Mouse (Mus musculus) CH12F3 (cell line): Measurements from ENCODE around the gene Gfra1.

Experiments used
- in situ Hi-C: fragments of 300-500 bp; cut with MboI; formaldehyde crosslinking; loops from 2 replicates; pipeline ENCODE4 v1.14.3; 2020; ENCODE audit warnings: low sequenced_read_pairs

Gfra1 gene

DNA sequence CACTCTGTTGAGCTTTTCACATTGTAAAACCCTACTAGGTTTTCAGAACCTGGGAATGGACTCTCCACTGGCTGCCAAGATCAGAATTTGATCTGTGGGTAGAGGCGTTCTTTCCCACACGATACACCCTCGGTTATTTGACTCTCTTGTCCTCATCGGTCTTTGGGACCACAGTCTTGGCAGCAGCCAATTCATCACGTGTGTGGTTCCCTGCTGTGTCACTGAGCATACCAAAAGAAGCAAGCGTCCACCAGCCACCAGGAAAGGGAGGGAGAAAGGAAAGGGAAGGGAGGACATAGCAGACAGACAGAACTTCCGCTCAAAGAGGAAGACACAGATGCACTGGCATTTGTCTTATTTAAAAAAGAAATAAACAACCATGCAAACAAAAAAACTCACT, 189.1 kb downstream of the Gfra1 start:
- in situ Hi-C loops, result no loop called here

DNA sequence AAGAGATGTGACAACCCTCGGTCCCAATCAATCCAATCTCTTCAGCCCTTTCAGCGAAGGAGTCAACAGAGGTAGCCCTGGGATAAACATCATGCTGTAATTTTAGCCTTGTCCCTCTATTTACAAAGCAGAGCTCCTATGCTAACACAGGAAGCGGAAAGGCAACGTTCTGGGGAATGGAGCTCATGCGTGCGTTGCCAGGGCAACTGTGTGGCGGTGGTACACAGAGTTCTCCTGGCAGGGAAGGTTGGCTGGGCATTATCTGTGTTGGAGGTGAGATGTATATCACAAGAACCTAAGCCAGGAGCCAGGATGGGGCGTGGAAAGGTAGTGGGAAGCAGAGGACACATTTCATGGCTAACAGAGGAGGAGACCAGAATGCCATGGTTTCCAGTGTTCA, 194.8 kb downstream of the Gfra1 start:
- in situ Hi-C loops, result no loop called here

DNA sequence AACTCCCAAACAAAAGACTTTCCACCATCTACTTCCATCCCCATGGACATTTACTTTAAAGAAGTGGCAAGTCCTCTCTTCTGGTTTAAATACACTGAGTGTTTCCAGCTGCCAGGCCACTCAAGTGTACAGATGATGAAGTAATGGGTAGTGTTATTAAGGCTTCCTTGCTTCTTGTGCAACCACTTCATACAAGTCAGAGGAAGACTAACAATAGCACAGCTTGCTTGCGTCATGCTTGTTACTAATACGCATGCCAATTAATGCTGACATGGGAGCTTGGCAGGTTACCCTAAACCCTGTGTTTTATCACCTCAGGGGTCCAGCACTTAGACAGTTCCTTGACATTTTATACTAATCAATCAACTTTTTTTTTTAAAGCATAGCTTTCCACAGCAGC, 196.5 kb downstream of the Gfra1 start:
- in situ Hi-C loops, result no loop called here

DNA sequence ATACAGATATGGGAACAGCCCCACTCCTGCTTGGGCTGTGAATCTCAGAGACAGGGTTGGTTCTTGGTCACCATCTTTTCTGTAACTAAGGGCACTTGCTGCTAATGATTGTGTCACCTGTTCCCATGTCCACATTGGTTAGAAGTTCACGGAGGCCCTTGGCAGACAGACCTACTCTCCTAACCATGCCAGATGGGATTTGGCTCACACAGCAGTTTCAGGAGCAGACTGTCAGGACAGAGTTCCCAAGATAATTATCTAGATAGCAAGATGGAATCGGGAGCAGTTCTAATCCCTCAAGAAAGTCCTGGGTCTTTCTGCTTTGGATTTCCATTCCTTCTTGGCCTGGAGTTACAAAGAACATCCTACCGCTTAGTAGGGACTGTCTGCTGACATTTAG, 199.2 kb downstream of the Gfra1 start:
- in situ Hi-C loops, result no loop called here

DNA sequence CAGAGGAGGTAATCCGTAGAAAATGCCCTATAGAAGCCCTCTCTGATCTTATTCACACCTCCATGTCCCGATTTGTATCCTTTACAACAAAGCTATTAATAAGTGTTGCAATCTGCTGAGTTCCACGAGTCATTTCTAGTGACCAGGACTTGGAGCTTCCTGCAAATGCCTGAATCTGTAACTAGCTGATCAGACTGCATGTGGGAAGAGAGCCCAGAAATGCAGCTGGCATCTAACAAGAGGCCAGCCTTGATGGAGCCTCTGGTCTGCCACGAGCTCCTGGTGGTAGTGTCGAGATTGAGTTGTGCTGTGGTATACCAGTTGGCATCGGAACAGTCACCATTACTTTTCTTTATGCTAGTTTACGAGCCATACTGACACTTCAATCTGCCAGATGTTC, 200.3 kb downstream of the Gfra1 start:
- in situ Hi-C loops, result no loop called here

DNA sequence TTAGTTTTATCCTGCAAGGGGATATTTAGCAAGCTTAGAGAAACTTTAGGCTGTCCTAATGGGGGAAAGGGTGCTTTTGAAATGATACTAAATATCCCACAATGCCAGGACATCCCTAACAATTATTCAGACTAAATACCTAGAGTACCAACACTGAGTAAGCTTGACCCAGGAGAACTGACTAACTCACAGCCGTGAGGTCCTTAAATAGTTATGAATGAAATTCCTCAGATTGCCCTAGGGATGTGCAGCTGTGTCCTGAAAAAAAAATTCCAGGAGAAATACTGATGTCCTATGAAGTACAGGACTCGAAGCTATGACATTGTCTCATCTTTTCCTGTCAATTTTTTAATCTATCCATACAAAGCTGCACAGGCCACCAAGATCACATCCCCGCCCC, 201.5 kb downstream of the Gfra1 start:
- in situ Hi-C loops, result no loop called here

DNA sequence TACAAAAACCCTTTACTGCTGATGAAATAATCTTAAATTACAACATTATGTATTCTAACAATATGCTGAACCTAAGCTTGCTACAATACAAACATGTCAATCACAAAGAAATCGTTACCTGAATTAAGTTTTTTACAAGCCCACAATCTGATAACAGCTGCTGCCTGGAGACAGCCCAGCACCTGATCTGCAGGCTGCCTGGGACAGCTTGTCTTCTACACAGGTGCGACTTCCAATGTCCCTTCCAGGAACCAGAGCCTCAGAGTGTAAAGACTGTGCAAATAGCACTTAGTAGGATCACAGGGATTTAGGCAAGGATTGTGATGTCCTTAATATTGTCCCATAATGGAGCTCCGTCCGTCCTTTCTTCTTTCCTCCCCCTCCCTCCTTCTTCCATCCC, 204.0 kb downstream of the Gfra1 start:
- in situ Hi-C loops, result no loop called here

DNA sequence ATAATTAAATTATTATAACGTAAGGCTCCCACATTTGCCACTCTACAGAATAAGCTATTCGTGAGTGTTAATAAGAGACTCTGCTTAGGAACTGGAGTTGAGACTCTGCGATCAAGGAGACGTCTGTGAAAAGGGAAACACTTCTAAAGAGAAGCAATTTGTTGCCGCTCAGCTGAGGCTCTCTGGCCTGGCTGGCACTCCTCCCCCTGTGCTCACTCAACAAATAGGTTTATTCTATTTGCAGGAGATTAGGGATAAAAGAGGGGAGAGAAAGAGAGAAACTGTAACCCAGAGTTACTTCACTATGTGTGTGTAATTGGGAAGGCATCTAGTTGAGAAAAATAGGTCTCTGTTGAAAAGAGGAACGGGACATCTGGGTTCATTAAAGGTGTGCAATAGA, 204.6 kb downstream of the Gfra1 start:
- in situ Hi-C loops, result no loop called here

DNA sequence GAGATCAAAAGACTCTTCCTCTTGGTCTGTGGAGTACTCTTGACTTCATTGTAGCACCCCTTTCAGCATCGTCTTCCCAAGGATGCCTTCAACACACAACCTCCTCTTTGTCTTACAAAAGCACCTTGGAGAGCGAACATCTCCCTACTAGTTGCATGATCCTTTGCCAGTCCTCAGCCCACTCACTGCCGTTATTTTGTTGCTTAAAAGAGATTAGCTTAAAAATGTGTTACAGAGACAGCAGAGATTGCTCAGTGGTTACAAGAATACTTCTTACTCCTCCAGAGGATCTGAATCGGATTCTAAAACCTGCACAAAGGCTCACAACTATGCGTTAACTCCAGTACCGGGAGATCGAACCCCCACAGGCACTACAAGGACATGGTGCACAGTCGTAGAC, 205.5 kb downstream of the Gfra1 start:
- in situ Hi-C loops, result no loop called here

DNA sequence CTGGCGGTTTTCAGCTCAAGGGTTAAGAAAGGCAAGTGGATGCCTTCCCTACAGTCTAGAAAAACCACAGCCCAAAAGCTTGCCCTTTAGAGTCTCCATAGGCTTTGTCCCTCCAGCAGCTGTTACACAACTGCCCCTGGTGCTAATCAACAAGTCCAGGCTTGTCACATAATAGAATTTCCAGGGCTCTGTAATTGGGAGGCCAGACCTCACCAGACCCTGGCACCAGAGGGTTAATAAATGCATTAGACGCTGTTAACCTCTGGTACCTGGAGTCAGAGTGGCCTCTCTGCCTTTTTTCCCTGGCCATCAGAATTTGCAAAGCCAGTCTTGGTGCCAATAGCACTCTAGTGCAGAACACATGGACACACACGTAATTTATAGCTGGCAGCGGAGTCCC, 211.6 kb downstream of the Gfra1 start:
- in situ Hi-C loops, result no loop called here

DNA sequence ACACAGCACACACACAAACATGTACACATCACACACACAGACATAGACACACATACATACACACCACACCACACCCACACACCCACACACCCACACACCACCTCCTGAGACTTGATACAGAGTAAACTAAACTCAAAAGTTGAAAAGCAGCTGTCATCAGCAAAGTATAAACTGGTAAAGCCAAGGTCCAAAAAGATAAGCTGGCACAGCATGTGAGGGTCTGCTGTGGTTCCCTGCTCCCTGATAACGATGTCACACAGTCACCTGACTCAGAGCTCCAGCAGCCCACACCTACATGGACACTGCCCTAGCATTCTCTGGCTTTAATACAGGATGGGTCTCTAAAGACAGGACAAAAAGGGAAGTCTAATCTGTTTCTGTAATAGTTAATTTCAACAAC, 212.1 kb downstream of the Gfra1 start:
- in situ Hi-C loops, result no loop called here

DNA sequence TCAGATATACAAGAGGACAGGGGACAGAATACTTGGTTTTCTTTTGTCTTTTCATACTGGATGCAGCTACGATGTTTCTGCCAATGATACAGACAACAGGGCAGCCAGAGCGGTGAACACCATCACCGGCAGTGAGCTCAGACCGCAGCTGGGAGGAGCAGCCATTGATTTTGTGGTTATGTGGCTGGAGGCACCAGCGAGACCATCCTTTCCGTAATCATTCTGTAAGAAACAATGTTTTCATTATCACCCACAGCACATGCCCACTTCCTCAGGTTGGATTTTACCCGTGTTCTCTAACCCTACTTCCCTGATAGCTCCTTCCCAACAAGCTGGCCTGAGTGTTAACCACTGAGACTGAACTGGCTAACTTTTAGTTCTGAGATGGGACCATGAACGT, 217.4 kb downstream of the Gfra1 start:
- in situ Hi-C loops, result no loop called here

DNA sequence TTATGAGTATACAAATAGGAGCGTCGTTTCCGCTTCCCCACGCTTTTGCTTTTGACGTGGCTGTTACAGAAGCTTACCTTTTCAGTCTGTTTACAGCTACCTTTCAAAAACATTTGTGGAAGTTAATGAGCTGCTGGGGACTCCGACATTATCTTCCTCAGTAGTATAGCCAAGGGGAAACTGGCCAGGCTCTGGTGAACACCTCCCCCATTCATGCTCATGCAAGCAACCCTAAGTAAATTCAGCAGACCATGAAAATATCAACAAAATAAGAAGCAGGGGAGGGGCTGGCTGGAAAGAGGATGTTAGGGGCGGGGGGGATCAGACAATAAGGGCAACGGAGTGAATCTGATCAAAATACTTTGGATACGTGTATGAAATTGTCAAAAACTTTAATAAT, 228.0 kb downstream of the Gfra1 start:
- in situ Hi-C loops, result no loop called here

DNA sequence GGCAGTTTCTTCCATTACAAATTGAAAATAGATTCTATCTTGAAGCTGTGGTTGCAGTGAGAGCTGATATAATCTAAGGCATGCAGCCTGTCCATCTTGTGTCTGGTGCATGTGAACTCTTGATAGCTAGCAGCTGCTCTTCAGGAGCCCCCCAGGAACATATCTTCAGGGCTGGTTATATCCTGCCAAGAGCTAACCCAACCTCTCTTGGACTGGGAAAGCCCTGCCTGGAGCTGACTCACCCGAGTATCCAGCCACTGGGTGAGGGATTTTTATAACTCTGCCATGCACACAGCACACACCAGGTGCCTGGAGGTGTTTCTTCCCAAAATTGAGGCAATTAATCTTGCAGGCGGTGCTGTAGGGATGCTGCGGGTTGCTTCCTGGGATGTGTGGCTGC, 228.8 kb downstream of the Gfra1 start:
- in situ Hi-C loops, result no loop called here

DNA sequence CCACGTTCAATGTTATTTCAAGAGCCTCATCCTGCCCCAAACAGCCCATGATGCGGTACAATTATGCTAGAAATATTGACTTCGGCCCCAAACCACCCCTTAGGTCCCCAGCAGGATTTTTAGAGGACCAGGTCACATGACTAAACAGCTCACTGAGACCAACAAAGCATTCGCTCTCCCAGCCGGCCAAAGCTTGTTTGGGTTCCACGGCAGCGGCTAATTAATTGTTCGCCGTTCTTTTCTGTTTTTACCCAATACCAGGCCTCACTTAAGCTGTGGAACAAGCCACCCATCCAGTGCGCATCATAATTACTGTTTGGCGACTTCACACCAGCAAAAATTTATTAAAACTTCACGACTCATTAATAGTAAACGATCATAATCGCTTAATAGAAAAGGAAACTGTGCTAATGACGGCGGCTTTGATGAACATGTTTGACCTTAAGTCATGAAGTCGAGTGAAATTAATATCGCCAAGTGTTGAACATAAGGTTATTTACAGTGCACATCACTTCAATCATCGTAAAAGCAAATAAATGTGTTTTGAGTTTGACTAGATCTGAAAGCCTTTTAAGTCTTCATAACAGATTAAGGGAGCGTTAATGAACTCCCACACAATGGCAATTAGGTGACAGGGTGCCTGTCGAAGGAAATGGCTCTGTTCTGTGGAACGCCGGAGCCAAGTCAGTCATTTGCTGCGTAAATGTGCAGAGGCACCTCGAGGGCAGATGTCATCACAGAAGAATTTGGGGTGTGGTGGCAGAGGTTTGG, 235.5 kb downstream of the Gfra1 start:
- in situ Hi-C loops, result no loop called here

DNA sequence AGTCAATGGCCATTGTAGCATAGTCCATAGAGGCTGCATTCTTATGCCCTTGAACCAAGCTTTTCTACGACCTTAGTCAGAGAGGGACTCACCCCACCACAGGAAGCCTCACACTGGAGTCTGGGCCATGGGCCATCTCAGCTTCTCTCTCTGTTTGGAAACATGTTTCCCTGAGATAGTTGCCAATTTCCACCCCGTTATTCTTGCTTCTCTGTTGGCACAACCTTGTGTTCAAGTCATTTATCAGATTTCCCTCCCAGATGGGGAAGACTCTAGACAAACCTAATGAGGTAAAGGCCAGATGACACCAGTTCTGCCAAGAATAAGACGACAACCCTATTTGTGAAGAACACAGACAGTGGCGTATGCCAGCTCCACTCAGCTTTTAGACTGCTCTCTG, 238.1 kb downstream of the Gfra1 start:
- in situ Hi-C loops, result no loop called here

DNA sequence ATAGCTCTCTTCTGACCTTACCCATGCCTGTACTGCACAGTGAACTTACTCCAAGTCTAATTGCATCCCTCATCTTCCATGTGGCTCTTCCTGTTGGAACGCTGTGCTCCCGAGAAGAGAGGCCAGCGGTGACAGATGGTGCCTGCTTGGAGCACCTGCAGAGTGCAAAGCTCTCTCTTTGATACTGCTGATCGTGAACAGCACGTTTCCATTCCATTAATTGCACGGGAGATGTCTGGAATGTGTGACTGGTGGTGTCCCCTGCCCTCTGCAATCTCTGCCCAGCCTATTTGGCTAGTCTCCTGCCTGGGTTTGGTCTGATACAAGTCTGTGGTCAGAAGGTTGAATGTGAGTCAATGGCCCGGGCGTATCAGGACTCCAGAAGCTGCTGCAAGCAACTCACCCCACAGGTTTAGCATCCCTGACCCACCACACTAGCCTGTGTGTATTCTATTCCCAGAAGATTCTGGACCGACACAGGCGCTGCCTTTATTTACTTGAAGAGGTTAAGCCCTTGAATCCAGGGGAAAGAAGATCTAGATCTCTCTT, 249.1 kb downstream of the Gfra1 start:
- in situ Hi-C loops, result no loop called here

DNA sequence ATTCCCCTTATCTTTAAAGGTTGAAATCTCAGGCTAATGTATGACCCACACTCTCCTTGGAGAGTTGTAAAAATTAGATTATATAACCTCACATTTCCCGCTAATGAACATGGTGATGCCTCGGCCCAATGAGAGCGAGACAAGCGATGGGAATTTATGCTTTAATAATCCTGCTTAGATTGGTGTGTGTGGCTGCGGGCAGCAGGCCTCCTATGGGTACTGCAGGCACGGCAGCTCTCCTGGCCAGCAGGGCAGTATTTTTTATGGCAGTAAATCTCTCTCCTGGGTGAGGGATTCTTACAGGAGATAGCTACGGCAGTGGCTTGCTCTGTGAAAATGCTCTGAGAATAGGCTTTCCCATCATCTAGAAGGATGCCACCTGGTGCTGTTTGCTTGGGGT, 250.2 kb downstream of the Gfra1 start:
- in situ Hi-C loops, result no loop called here

DNA sequence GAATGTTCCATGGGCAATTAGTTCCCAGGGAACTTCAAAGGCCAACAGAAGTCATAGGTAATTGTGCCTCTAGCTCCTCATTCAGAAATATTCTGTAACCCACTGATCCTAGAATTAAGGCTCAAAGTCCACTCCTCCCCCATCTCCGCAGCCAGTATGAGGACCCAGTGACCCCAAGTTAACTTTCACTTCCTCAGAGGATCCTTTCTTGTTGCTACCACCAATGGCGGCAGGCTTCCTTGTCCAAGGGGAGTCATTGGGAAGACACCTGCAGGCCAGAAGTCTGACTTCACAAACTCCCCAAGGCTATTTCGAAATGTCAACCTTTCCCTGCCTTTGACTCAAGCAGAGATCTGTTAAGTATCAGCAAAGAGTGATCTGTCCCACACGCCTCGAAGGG, 253.1 kb downstream of the Gfra1 start:
- in situ Hi-C loops, result no loop called here

DNA sequence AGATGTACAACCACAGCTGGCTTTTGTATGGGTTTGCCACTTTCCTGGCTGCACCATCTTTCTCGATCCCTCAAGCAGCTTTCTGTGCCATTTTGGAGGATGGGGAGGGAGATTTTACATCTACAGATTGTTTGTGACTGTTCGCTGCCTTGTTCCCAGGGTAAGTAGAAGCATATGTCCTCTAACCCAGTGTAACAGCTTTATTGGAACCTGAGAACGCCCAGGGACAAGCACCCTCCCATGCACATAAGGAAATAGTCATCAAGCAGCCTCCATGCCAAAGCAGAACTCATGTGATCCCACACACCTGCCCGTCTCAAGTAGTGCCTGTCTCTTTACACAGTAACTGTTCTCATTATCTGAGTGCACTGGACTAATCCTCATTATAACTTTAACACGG, 256.0 kb downstream of the Gfra1 start:
- in situ Hi-C loops, result no loop called here

DNA sequence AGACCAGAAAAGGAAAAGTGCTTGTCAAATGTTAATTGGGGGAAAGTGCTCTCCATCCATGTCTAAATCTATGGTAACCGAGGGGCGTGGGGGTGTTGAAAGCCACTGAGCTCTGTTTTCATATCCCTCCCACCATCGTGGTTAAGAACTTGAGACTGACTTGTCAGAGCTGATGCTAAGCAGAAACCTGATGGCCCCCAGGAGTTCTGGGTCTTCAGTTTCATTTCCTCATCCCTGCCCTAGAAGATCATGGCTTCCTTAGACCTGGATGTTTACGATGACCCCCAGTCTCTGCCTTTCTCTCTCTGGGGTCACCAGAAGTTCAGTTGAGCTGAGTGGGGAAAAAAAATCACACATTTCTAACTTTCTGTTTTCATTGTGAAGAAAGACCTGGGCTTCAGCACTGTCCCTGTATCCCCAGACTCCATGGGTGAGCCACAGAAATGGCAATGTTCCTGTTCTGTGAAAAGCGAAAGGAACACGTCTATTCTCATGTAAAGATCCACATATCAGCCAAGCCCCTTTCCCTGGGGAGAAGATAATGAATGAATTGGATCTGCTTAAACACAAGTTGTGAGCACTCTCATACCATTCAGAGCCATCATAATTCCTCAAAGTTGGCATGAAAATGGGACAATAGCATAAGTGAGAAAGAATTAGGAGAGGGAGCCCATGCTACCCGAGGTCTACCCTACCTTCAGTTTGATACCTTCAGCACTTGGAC, 261.8 kb downstream of the Gfra1 start:
- in situ Hi-C loops, result no loop called here

DNA sequence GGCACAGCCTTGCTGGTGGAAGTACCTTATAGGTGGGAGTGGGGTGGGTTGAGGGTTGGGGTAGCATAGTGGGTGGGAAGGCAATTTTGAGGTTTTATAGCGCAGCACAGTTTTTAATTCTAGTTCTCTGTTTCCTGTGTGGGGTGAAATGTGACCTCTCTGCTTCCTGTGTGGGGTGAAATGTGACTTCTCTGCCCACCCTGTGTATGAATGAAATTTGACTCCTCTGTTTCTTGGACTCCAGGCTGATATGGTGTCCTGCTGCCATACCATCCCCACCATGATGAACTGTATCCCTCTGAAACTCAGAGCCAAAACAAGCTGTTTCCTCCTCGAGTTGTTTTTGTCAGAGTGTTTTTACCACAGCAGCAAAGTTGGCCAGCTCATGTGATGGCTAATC, 264.8 kb downstream of the Gfra1 start:
- in situ Hi-C loops, result no loop called here
